Mouse (Mus musculus): ENCODE measurements around the gene Cd55b. TPM values are rescaled to one million over a fixed set of nuclear protein-coding genes. Genes with fewer than 3 reads are reported as not detected.
"Not testable (repeated sequence)": the region's sequence is repeated elsewhere in the genome, so short reads cannot be mapped to it uniquely, and the experiment has no call there.

Gene Cd55b
- polyA plus RNA-seq (2011; ENCODE audit: insufficient read length, low read depth, missing spikeins): 0.47 TPM in 1 of 2 replicates, not detected in the other

DNA sequence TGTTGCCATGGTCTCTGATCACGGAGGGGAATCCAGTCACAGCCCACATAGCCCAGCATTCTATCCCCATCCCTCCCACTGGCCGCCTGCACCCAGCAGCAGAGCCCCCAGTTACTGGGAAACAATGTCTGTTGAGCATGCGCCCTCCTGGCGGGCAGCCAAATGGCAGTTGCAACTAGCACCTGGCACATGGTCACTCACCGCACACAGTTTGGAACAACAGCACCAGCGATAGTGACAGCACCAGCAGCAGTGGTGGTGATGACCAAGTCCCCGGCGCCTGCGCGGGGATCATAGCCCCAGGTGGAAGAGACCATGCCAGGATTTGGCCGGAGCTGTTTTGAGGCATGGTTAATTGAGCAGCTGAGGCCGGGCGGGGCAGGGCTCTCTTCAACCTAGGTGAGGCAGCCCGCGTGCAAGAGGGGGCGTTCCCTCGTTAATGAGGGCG, at the start of gene Cd55b:
Cd55b (minus strand) TSS at position 346 of the 448 bp plus-strand sequence.
- Histone ChIP-seq H3K4me3 (ENCODE audit: insufficient read depth, low read length) (no peak within 1 kb of the TSS), H3K4me1 (ENCODE audit: control insufficient read depth, insufficient read depth, low read length) (no peaks in the 10 kb centered on the region), H3K27ac (ENCODE audit: insufficient read depth, low read length) (no peak within 1 kb of the TSS)
- TF ChIP-seq POLR2A (IDR thresholded peaks at IDR 0.05; ENCODE audit: low read depth, low read length) (no peak), CTCF (IDR thresholded peaks at IDR 0.05; ENCODE audit: borderline replicate concordance, insufficient read depth, low read length) (no peak)

DNA sequence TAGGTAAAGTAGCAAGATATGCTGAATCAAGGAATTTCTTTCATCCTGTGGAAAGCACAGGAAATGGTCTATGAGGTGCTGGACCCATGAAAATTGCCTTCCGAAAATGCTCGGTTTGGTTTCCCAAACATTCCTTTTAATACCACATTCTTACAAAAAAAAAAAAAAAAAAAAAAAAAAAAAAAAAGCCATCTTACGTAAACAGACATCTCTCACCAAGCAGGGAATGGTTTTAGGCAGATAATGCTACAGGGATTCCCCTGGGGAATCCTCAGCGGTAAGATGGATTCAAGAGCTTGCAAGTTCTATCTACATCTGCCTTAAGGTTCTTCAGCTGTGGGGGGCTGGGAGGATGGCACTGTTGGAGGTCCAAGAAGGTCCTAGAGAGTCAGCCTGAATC, 47.3 kb upstream of the Cd55b start:
- H3K27ac ChIP-seq (ENCODE audit: insufficient read depth, low read length): no peak overlapping the region
- no peak overlapping the region for H3K4me3 ChIP-seq (ENCODE audit: insufficient read depth, low read length)
- no peak for TF ChIP-seq POLR2A (IDR thresholded peaks at IDR 0.05; ENCODE audit: low read depth, low read length)
- TF ChIP-seq CTCF (IDR thresholded peaks at IDR 0.05; ENCODE audit: borderline replicate concordance, insufficient read depth, low read length): no peak
- no peaks in the 10 kb centered on the region for H3K4me1 ChIP-seq (ENCODE audit: control insufficient read depth, insufficient read depth, low read length)

DNA sequence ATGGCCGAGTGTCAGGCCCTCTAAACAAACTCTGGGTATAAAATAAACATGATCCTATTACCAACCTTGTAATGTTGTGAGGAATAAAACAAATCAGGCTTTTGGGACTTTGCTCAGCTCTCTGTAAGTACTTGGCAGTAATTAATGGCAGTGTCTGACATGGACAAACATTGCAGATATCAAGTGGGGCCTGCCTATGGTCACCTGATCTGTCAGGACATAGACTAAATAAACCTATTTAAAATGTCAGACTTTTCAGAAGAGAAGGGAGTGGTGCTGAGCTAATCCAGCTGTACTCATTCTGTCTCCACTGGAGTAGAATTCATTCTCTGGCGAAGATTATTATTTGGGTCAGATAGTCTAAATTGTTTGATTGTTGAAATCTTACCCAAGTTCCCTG, 44.6 kb upstream of the Cd55b start:
- Histone ChIP-seq H3K4me3 (ENCODE audit: insufficient read depth, low read length) (no peak overlapping the region), H3K4me1 (ENCODE audit: control insufficient read depth, insufficient read depth, low read length) (no peaks in the 10 kb centered on the region), H3K27ac (ENCODE audit: insufficient read depth, low read length) (no peak overlapping the region)
- TF ChIP-seq POLR2A (IDR thresholded peaks at IDR 0.05; ENCODE audit: low read depth, low read length) (no peak), CTCF (IDR thresholded peaks at IDR 0.05; ENCODE audit: borderline replicate concordance, insufficient read depth, low read length) (no peak)

DNA sequence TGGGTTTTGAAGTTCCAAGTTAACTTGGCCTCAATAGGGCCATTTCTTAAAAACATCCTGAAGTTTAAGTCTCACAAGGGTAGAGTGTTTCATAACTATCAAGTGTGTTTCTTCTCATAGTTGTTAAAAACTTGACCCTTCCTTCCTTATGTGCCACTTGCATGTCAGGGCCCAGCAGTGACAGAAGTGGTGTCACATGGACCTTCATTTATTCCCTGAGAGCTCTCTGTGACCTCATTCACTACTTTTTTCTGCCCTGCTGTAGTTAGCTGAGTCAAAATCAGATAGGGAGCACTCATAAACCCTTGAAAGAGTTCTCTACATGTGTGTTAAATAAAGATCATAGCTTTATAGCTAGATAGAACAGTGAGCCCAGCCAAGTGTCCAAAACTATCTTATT, 41.4 kb upstream of the Cd55b start:
- no peaks in the 10 kb centered on the region for H3K4me1 ChIP-seq (ENCODE audit: control insufficient read depth, insufficient read depth, low read length)
- H3K27ac ChIP-seq (ENCODE audit: insufficient read depth, low read length): no peak overlapping the region
- H3K4me3 ChIP-seq (ENCODE audit: insufficient read depth, low read length): no peak overlapping the region
- TF ChIP-seq POLR2A (IDR thresholded peaks at IDR 0.05; ENCODE audit: low read depth, low read length) (no peak), CTCF (IDR thresholded peaks at IDR 0.05; ENCODE audit: borderline replicate concordance, insufficient read depth, low read length) (no peak)

DNA sequence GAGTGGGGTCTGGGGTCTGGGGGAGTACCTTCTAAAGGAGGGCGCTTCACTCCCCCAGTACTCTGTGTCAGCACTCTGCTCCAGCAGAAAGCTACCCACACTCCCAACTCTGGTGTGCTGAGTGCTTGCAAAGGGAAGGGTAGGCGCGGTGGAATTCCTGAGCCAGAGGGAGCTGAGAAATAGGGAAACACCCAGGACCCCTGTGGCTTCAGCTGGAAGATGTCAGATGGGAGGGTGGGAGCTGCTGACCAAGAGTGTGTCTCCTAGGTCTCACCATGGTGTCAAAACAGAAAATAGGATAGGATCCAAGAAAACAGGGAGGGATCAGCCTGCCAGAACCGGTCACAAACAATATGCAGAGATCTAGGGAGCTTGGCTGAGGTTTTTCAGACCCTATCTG, 40.1 kb upstream of the Cd55b start:
- no peaks in the 10 kb centered on the region for H3K4me1 ChIP-seq (ENCODE audit: control insufficient read depth, insufficient read depth, low read length)
- TF ChIP-seq POLR2A (IDR thresholded peaks at IDR 0.05; ENCODE audit: low read depth, low read length): no peak
- TF ChIP-seq CTCF (IDR thresholded peaks at IDR 0.05; ENCODE audit: borderline replicate concordance, insufficient read depth, low read length): no peak
- peak overlapping the region; percentile 69 for H3K4me3 ChIP-seq (ENCODE audit: insufficient read depth, low read length)
- no peak overlapping the region for H3K27ac ChIP-seq (ENCODE audit: insufficient read depth, low read length)

DNA sequence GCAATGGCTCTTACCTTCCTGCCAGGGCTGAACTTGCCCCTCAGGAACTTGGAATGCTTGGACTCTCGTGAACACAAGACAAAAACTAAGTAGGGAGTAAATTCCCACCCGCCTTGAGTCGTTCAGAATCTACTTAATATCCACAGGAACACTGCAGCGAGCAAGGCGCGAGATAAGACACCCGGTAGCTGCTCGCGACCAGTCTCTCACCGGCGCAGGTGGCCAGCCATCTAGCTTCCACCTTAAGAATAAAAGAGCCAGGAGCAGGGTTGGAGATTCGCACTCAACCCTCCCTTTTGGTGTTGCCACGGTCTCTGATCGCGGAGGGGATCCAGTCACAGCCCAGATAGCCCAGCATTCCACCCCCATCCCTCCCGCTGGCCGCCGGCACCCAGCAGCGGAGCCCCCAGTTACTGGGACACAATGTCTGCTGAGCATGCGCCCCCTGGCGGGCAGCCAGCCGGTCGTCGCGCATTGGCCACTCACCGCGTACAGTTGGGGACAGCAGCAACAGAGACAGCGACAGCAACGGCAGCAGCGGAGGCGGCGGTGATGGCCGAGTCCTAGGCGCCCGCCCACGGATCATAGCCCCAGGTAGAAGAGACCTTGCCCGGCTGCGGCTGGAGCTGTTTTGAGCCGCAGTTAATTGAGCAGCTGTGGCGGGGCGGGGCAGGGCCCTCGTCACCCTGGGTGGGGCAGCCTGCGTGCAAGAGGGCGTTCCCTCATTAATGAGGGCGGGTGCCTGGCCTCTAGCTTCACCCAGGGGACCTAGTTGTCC, 39.5 kb upstream of the Cd55b start, which contains the start of gene Cd55:
Cd55 (minus strand) TSS at position 661 of the 778 bp plus-strand sequence.
- TF ChIP-seq CTCF (IDR thresholded peaks at IDR 0.05; ENCODE audit: borderline replicate concordance, insufficient read depth, low read length): peak; percentile 77
- TF ChIP-seq POLR2A (IDR thresholded peaks at IDR 0.05; ENCODE audit: low read depth, low read length): no peak
- Histone ChIP-seq H3K4me1 (ENCODE audit: control insufficient read depth, insufficient read depth, low read length) (no peaks in the 10 kb centered on the region), H3K27ac (ENCODE audit: insufficient read depth, low read length) (no peak within 1 kb of the TSS), H3K4me3 (ENCODE audit: insufficient read depth, low read length) (peak within 1 kb of the TSS; percentile 69)

DNA sequence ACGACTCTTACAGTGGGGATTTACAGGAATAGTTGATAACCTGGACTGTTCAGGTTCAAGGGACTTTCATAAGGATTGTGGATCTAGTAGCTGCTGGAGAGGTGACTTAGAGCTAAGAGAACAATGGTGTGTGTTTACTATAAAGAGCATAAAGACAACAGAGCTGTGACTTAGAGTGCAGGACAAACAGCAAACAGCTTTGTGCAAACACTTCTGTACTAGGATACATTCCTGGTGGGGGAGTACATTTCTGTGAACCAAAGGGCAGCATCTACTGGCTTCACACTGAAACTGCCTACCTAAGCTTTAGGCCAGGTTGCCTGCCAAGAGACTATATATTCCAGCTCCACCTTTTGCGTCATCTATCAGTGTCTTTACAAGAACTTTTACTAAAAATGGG, 32.3 kb upstream of the Cd55b start:
- H3K27ac ChIP-seq (ENCODE audit: insufficient read depth, low read length): no peak overlapping the region
- TF ChIP-seq POLR2A (IDR thresholded peaks at IDR 0.05; ENCODE audit: low read depth, low read length) (no peak), CTCF (IDR thresholded peaks at IDR 0.05; ENCODE audit: borderline replicate concordance, insufficient read depth, low read length) (no peak)
- H3K4me1 ChIP-seq (ENCODE audit: control insufficient read depth, insufficient read depth, low read length): no peaks in the 10 kb centered on the region
- no peak overlapping the region for H3K4me3 ChIP-seq (ENCODE audit: insufficient read depth, low read length)

DNA sequence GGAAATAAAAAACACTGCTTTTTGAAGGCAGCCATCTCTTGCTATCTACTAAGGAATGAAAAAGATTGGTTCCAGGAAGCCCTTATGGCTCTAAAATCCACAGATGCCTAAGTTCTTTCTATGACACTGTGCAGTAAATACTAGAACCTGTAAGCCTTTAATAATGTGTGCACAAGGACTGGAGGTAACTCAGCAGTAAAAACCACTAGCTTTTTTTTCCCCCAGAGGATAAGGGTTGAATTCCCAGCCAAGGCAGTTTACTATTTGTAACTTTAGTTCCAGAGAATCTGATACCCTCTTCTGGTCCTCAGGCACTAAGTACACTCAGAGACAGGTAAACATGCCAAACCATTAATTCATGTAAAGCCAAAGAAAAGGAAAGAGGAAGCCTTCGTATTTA, 20.1 kb upstream of the Cd55b start:
- not testable (repeated sequence) for H3K27ac ChIP-seq (ENCODE audit: insufficient read depth, low read length); H3K4me3 ChIP-seq (ENCODE audit: insufficient read depth, low read length); H3K4me1 ChIP-seq (ENCODE audit: control insufficient read depth, insufficient read depth, low read length)

DNA sequence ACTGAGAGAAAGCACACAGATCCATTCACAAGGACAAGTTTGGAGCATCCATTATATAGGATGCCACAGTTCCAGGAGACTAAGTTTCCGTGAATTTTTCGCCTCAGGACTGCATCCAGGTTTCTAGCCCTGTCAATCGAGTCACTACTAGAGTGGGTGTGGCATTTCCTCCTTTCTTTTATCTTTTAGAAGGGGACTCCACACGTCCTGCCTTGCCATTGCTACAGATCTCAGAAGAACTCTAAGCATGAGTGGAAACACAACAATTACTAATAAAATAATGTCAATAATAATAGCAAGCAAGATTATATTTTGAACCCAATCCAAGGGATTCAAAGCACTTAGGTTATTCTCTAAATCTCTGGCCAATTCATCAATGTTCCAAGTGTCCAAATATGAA, 8.1 kb upstream of the Cd55b start:
- Histone ChIP-seq H3K4me1 (ENCODE audit: control insufficient read depth, insufficient read depth, low read length) (no peaks in the 10 kb centered on the region), H3K4me3 (ENCODE audit: insufficient read depth, low read length) (no peak overlapping the region), H3K27ac (ENCODE audit: insufficient read depth, low read length) (no peak overlapping the region)
- TF ChIP-seq CTCF (IDR thresholded peaks at IDR 0.05; ENCODE audit: borderline replicate concordance, insufficient read depth, low read length) (no peak), POLR2A (IDR thresholded peaks at IDR 0.05; ENCODE audit: low read depth, low read length) (no peak)

DNA sequence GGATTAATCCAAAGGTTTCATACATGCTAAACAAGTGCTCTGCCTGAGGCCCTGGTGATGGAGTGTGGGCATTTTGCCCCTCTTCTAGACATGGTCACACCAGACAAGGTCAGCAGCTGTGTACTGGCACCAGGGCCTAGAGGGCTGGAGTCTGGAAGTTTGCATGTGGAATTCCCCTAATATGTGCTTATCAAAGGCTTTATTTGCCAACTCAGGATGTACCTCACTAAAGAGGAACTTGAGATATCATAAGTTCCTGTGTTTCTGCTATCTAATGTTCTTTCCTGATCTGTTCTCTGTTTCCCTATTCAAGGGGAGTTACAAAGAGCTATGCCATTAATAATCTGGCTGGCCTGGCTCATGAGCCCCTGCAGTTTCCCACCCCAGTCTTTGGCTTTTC, 5.9 kb upstream of the Cd55b start:
- not testable (repeated sequence) for H3K4me3 ChIP-seq (ENCODE audit: insufficient read depth, low read length); H3K27ac ChIP-seq (ENCODE audit: insufficient read depth, low read length); H3K4me1 ChIP-seq (ENCODE audit: control insufficient read depth, insufficient read depth, low read length)

DNA sequence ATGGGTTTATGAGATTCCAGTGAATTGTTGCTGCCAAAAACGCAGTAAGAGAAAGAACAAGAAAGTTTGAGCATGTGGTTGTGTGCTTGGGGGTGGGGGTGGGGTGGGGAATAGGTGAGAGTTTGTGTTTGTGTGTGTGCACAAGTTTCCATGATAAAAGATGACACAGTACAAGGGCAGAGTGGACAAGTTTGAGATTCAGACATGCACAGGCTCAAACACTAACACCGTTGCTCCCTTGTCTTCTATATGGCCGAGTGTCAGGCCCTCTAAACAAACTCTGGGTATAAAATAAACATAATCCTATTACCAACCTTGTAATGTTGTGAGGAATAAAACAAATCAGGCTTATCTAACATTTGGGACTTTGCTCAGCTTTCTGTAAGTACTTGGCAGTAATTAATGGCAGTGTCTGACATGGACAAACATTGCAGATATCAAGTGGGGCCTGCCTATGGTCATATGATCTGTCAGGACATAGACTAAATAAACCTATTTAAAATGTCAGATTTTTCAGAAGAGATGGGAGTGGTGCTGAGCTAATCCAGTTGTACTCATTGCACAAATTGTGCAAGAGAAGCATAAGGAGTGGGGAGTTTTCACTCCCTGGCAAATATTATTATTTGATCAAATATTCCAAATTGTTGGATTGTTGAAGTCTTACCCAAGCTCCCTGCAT, 4.5 kb upstream of the Cd55b start:
- not testable (repeated sequence) for H3K4me3 ChIP-seq (ENCODE audit: insufficient read depth, low read length); H3K27ac ChIP-seq (ENCODE audit: insufficient read depth, low read length); H3K4me1 ChIP-seq (ENCODE audit: control insufficient read depth, insufficient read depth, low read length)

DNA sequence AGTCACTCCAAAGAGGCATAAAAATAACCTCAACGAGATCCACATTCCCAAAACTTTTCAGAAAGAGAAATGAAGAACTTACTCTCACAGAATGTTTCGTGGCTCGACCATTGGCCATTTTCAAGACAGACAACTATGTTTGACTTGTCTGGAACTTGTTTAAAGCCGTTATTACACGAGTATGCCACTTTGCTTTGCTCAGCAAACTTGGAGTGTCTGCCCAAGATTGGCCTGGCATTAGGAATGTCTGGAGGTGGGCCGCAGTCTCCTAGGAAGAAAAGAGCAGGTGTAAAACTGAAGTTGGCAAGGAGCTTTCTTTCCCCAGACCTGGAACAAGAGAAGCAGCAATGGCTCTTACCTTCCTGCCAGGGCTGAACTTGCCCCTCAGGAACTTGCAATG, 776 bp downstream of the Cd55b start:
- not testable (repeated sequence) for H3K4me1 ChIP-seq (ENCODE audit: control insufficient read depth, insufficient read depth, low read length); H3K27ac ChIP-seq (ENCODE audit: insufficient read depth, low read length); H3K4me3 ChIP-seq (ENCODE audit: insufficient read depth, low read length)

DNA sequence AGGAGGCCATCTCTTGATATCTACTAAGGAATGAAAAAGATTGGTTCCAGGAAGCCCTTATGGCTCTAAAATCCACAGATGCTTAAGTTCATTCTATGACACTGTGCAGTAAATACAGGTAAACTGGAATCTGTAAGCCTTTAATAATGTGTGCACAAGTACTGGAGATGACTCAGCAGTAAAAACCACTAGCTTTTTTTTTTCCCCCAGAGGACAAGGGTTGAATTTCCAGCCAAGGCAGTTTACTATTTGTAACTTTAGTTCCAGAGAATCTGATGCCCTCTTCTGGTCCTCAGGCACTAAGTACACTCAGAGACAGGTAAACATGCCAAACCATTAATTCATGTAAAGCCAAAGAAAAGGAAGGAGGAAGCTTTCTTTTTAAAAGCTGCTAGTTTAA, 25.7 kb downstream of the Cd55b start:
- not testable (repeated sequence) for H3K4me1 ChIP-seq (ENCODE audit: control insufficient read depth, insufficient read depth, low read length)

DNA sequence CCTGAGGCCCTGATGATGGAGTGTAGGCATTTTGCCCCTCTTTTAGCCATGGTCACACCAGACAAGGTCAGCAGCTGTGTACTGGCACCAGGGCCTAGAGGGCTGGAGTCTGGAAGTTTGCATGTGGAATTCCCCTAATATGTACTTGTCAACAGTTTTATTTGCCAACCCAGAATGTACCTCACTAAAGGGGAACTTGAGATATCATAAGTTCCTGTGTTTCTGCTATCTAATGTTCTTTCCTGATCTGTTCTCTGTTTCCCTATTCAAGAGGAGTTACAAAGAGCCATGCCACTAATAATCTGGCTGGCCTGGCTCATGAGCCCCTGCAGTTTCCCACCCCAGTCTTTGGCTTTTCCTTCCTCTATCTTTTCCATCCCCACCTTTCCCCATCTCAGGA, 35.5 kb downstream of the Cd55b start:
- not testable (repeated sequence) for H3K4me3 ChIP-seq (ENCODE audit: insufficient read depth, low read length); H3K4me1 ChIP-seq (ENCODE audit: control insufficient read depth, insufficient read depth, low read length); H3K27ac ChIP-seq (ENCODE audit: insufficient read depth, low read length)

More for the DNA sequence above, 25.7 kb downstream of the Cd55b start:
- H3K27ac ChIP-seq (ENCODE audit: insufficient read depth, low read length); H3K4me3 ChIP-seq (ENCODE audit: insufficient read depth, low read length): not testable (repeated sequence)
